Mouse (Mus musculus) monocyte, adult 5-6 weeks (primary cell): ENCODE results near the gene Sars2. TPM values are rescaled to one million over a fixed set of nuclear protein-coding genes. Genes with fewer than 3 reads are reported as not detected.

Experiments
- ATAC-seq: fragments of 153-309, 156-312 bp; replicated peaks from 2 replicates; pipeline ENCODE4 v1.8.0; 2017; ENCODE audit warnings: mild to moderate bottlenecking; ENCODE audit not compliant: low TSS enrichment, insufficient number of reproducible peaks, severe bottlenecking, poor library complexity, low FRiP score
- total RNA-seq: library from RNA; stranded (forward); fragments of 200-1000, 200-491, 200-594 nt; gene quantifications from 3 replicates; pipeline ENCODE4 v1.2.3, GENCODE M21; 2017

Gene Sars2
- total RNA-seq, 1 experiment from 2014 or later, result 2.7 TPM

GRCm38 (mm10) chr7:28769414-28769958, 27.7 kb downstream of the Sars2 start:
- no peak for ATAC-seq

GRCm38 (mm10) chr7:28770309-28770708, 28.5 kb downstream of the Sars2 start:
- no peak for ATAC-seq

GRCm38 (mm10) chr7:28771867-28772266, 30.1 kb downstream of the Sars2 start:
- ATAC-seq, result no peak

- ATAC-seq, result no peak
These were observed 31.4 kb downstream of the Sars2 start for GRCm38 (mm10) chr7:28773163-28773562.

- no peak for ATAC-seq
These were observed 32.4 kb downstream of the Sars2 start for GRCm38 (mm10) chr7:28774164-28774563.

GRCm38 (mm10) chr7:28775129-28775528, 33.3 kb downstream of the Sars2 start:
- no peak for ATAC-seq

- ATAC-seq, result no peak
These were observed 37.0 kb downstream of the Sars2 start for GRCm38 (mm10) chr7:28778825-28779224.

GRCm38 (mm10) chr7:28780067-28780658, 38.4 kb downstream of the Sars2 start:
- peak; percentile 87 for ATAC-seq

GRCm38 (mm10) chr7:28780857-28781256, 39.1 kb downstream of the Sars2 start:
- ATAC-seq, result no peak

GRCm38 (mm10) chr7:28781261-28781663, 39.5 kb downstream of the Sars2 start:
- ATAC-seq, result peak; percentile 66

GRCm38 (mm10) chr7:28785161-28785560, 43.4 kb downstream of the Sars2 start:
- ATAC-seq, result no peak

GRCm38 (mm10) chr7:28787884-28788283, 46.1 kb downstream of the Sars2 start:
- no peak for ATAC-seq

GRCm38 (mm10) chr7:28788307-28789195, 46.8 kb downstream of the Sars2 start, which contains the start of gene Rinl:
TSS of gene Rinl (plus strand) at chr7:28788969.
- peak; percentile 40 for ATAC-seq

- no peak for ATAC-seq
These were observed 47.4 kb downstream of the Sars2 start for GRCm38 (mm10) chr7:28789235-28789634.

GRCm38 (mm10) chr7:28790066-28790806, 48.4 kb downstream of the Sars2 start:
- ATAC-seq, result no peak

- ATAC-seq, result no peak
These were observed 49.9 kb downstream of the Sars2 start for GRCm38 (mm10) chr7:28791706-28792105.

GRCm38 (mm10) chr7:28792391-28793185, 50.8 kb downstream of the Sars2 start:
- peak; percentile 32 for ATAC-seq

- ATAC-seq, result no peak
These were observed 52.0 kb downstream of the Sars2 start for GRCm38 (mm10) chr7:28793834-28794233.
